Comparison of ENCODE assay signal across 16 mouse cellular contexts in the genomic region with DNA sequence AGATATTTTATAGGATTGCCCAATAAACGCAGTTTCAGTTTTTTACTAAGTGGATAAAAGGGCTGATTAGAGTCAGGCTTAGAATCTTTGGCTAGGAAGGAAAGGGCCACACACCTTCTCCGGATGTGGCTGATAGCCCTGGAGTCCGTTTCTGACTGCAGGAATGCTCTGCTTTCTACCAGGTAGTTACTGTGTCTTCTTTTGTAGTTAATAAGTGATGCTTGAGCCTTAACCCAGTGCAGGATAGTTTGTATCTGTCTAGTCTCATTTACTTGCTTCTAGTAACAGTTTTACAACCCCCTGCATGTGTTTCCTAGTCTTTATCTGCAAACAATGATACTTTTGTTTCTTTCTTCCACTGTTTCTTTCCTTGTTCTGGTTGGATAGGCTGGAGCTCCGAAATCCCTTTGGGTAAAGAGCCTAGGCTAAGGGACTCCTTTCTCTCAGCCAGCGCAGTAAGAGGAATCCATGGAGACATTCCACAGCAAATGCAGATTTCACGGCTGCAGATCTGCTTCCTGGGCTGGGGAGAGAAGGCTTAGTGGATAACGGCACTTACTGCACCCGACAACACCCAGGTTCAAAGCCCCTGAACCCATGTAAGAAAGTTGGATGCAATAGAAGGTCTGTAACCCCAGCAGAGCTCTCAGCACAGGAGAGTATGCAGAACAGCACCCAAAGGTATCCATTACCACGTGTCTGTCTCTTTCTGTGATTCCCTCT. TPM values are rescaled to one million over a fixed set of nuclear protein-coding genes. Genes with fewer than 3 reads are reported as not detected.
DNase-seq lines count a peak whose midpoint lies in the region; ATAC-seq and TF ChIP-seq lines count a peak whose summit lies in the region.
"Had no signal": no experiment of that assay in that cellular context is flagged by ENCODE, and none has a peak within 500 bp of the region (broad histone marks: within the 10 kb centered on the region; RNA-seq: fewer than 3 reads in every experiment).

No protein-coding gene starts in this region.

- H3K4me3 ChIP-seq in forebrain, embryonic 10.5 days: no peak overlapping the region
- H3K4me3 ChIP-seq in forebrain, postnatal 0 days (ENCODE audit: low read depth, low read length): no peak overlapping the region
- H3K4me3 ChIP-seq in hindbrain, embryonic 15.5 days: no peak overlapping the region
- no peak overlapping the region for H3K4me3 ChIP-seq in hindbrain, embryonic 11.5 days (ENCODE audit: low read depth, low read length)
- no peak overlapping the region for H3K4me3 ChIP-seq in midbrain, embryonic 11.5 days (ENCODE audit: low read depth, low read length)
- no peak overlapping the region for H3K4me3 ChIP-seq in midbrain, embryonic 16.5 days (ENCODE audit: low read depth, low read length)
- no peak overlapping the region for H3K4me3 ChIP-seq in embryonic facial prominence, embryonic 15.5 days (replicated peaks)
- H3K4me3 ChIP-seq: liver, embryonic 13.5 days had no signal

- H3K4me2 ChIP-seq in forebrain, postnatal 0 days (ENCODE audit: low read depth): no peak overlapping the region
- no peak overlapping the region for H3K4me2 ChIP-seq in hindbrain, embryonic 15.5 days
- H3K4me2 ChIP-seq in hindbrain, embryonic 11.5 days (replicated peaks; ENCODE audit: low read depth, low read length): no peak overlapping the region
- H3K4me2 ChIP-seq in midbrain, embryonic 11.5 days: no peak overlapping the region
- no peak overlapping the region for H3K4me2 ChIP-seq in midbrain, embryonic 16.5 days (ENCODE audit: low read length)
- no peak overlapping the region for H3K4me2 ChIP-seq in embryonic facial prominence, embryonic 15.5 days (replicated peaks)
- H3K4me2 ChIP-seq: liver, embryonic 13.5 days had no signal

- ATAC-seq in forebrain, postnatal 0 days: no peak
- no peak for ATAC-seq in hindbrain, embryonic 15.5 days (ENCODE audit: low FRiP score, low read depth)
- ATAC-seq in hindbrain, embryonic 11.5 days (ENCODE audit: low FRiP score): no peak
- ATAC-seq in midbrain, embryonic 11.5 days (ENCODE audit: low FRiP score): peak; percentile 13; the same call in 1 of the 2 replicates
- no peak for ATAC-seq in midbrain, embryonic 16.5 days
- no peak for ATAC-seq in embryonic facial prominence, embryonic 15.5 days (ENCODE audit: insufficient number of reproducible peaks, low FRiP score, low TSS enrichment, low read depth)
- ATAC-seq: forebrain, embryonic 14.5 days; intestine, embryonic 16.5 days had no signal

- WGBS in forebrain, embryonic 10.5 days: 29% methylated on average over 9 of the region's 9 CpGs
- 41% methylated on average over 9 of the region's 9 CpGs for WGBS in forebrain, postnatal 0 days
- WGBS in hindbrain, embryonic 15.5 days: 27% methylated on average over 9 of the region's 9 CpGs
- 29% methylated on average over 9 of the region's 9 CpGs for WGBS in hindbrain, embryonic 11.5 days
- 19% methylated on average over 9 of the region's 9 CpGs for WGBS in midbrain, embryonic 11.5 days
- WGBS in midbrain, embryonic 16.5 days: 15% methylated on average over 9 of the region's 9 CpGs
- WGBS in embryonic facial prominence, embryonic 15.5 days: 30% methylated on average over 9 of the region's 9 CpGs

- peaks cover 79% of the 10 kb centered on the region for H3K4me1 ChIP-seq in forebrain, embryonic 10.5 days
- H3K4me1 ChIP-seq in forebrain, postnatal 0 days (ENCODE audit: insufficient read depth): peaks cover 12% of the 10 kb centered on the region
- H3K4me1 ChIP-seq in hindbrain, embryonic 15.5 days (replicated peaks): peaks cover 53% of the 10 kb centered on the region
- peaks cover 11% of the 10 kb centered on the region for H3K4me1 ChIP-seq in hindbrain, embryonic 11.5 days (replicated peaks; ENCODE audit: control insufficient read depth, insufficient read depth, low read length)
- peaks cover 37% of the 10 kb centered on the region for H3K4me1 ChIP-seq in midbrain, embryonic 11.5 days (ENCODE audit: control insufficient read depth, insufficient read depth, low read length)
- peaks cover 17% of the 10 kb centered on the region for H3K4me1 ChIP-seq in midbrain, embryonic 16.5 days (ENCODE audit: control insufficient read depth, insufficient read depth, low read length)
- peaks cover 65% of the 10 kb centered on the region for H3K4me1 ChIP-seq in embryonic facial prominence, embryonic 15.5 days

- DNase-seq in forebrain, embryonic 10.5 days (ENCODE audit: extremely low spot score, low spot score): no peak
- DNase-seq in forebrain, postnatal 0 days: no peak
- DNase-seq in hindbrain, embryonic 11.5 days (ENCODE audit: low spot score): no peak
- peak; percentile 91 for DNase-seq in midbrain, embryonic 11.5 days (ENCODE audit: low spot score, missing footprints)
- no peak for DNase-seq in c-Kit-positive CD71-positive TER-119-positive erythroid progenitor cells, embryonic 14.5 days (ENCODE audit: low spot score)
- DNase-seq: cerebellum, adult 8-10 months; gastrocnemius, postnatal 10 days; layer of hippocampus, adult 9-11 months; liver, embryonic 13.5 days; lung, postnatal 10 days; thymus, adult 18-20 months had no signal

- H3K27me3 ChIP-seq in forebrain, embryonic 10.5 days (ENCODE audit: poor library complexity, severe bottlenecking): no peaks in the 10 kb centered on the region
- H3K27me3 ChIP-seq in forebrain, postnatal 0 days (ENCODE audit: insufficient read depth, low read length): no peaks in the 10 kb centered on the region
- H3K27me3 ChIP-seq in hindbrain, embryonic 15.5 days: no peaks in the 10 kb centered on the region
- no peaks in the 10 kb centered on the region for H3K27me3 ChIP-seq in hindbrain, embryonic 11.5 days (ENCODE audit: control insufficient read depth, insufficient read depth, low read length)
- H3K27me3 ChIP-seq in midbrain, embryonic 11.5 days (ENCODE audit: control insufficient read depth, insufficient read depth, low read length): no peaks in the 10 kb centered on the region
- no peaks in the 10 kb centered on the region for H3K27me3 ChIP-seq in midbrain, embryonic 16.5 days (ENCODE audit: control insufficient read depth, insufficient read depth, low read depth, low read length)
- H3K27me3 ChIP-seq in embryonic facial prominence, embryonic 15.5 days: no peaks in the 10 kb centered on the region
- H3K27me3 ChIP-seq: liver, embryonic 13.5 days had no signal

- no peaks in the 10 kb centered on the region for H3K9me3 ChIP-seq in forebrain, embryonic 10.5 days
- H3K9me3 ChIP-seq in forebrain, postnatal 0 days (ENCODE audit: low read length): no peaks in the 10 kb centered on the region
- H3K9me3 ChIP-seq in hindbrain, embryonic 15.5 days: no peaks in the 10 kb centered on the region
- H3K9me3 ChIP-seq in hindbrain, embryonic 11.5 days (ENCODE audit: control insufficient read depth, low read length): no peaks in the 10 kb centered on the region
- H3K9me3 ChIP-seq in midbrain, embryonic 11.5 days (ENCODE audit: control insufficient read depth, low read length): no peaks in the 10 kb centered on the region
- no peaks in the 10 kb centered on the region for H3K9me3 ChIP-seq in midbrain, embryonic 16.5 days (replicated peaks; ENCODE audit: control insufficient read depth, low read length, poor library complexity, severe bottlenecking)
- H3K9me3 ChIP-seq in embryonic facial prominence, embryonic 15.5 days (replicated peaks): no peaks in the 10 kb centered on the region
- H3K9me3 ChIP-seq: liver, embryonic 13.5 days had no signal

- peak overlapping the region; percentile 54 for H3K27ac ChIP-seq in forebrain, embryonic 10.5 days
- H3K27ac ChIP-seq in forebrain, postnatal 0 days (ENCODE audit: low read depth, low read length): no peak overlapping the region
- 0 out of 2 replicates have a peak overlapping the region, but pooled peaks have one; percentile 27 for H3K27ac ChIP-seq in hindbrain, embryonic 15.5 days (replicated peaks)
- no peak overlapping the region for H3K27ac ChIP-seq in hindbrain, embryonic 11.5 days (ENCODE audit: low read depth, low read length)
- peak overlapping the region; percentile 51 for H3K27ac ChIP-seq in midbrain, embryonic 11.5 days (ENCODE audit: low read depth, low read length)
- H3K27ac ChIP-seq in midbrain, embryonic 16.5 days (ENCODE audit: low read length): no peak overlapping the region
- peak overlapping the region; percentile 39; the same call in 1 of the 2 replicates for H3K27ac ChIP-seq in embryonic facial prominence, embryonic 15.5 days (replicated peaks)
- H3K27ac ChIP-seq: liver, embryonic 13.5 days had no signal

- TF ChIP-seq CTCF in forebrain, postnatal 0 days (IDR thresholded peaks at IDR 0.05; ENCODE audit: low read depth): no peak

- H3K36me3 ChIP-seq in forebrain, embryonic 10.5 days (replicated peaks): peaks cover 49% of the 10 kb centered on the region
- 0 out of 2 replicates have a peak, but pooled peaks cover 5% of the 10 kb centered on the region for H3K36me3 ChIP-seq in forebrain, postnatal 0 days (ENCODE audit: insufficient read depth)
- H3K36me3 ChIP-seq in hindbrain, embryonic 15.5 days: no peaks in the 10 kb centered on the region
- H3K36me3 ChIP-seq in hindbrain, embryonic 11.5 days (ENCODE audit: control insufficient read depth, insufficient read depth, low read length): no peaks in the 10 kb centered on the region
- H3K36me3 ChIP-seq in midbrain, embryonic 11.5 days (ENCODE audit: control insufficient read depth, insufficient read depth, low read length): no peaks in the 10 kb centered on the region
- H3K36me3 ChIP-seq in midbrain, embryonic 16.5 days (ENCODE audit: control insufficient read depth, insufficient read depth, low read length): no peaks in the 10 kb centered on the region
- peaks cover 5% of the 10 kb centered on the region for H3K36me3 ChIP-seq in embryonic facial prominence, embryonic 15.5 days

- H3K9ac ChIP-seq in forebrain, postnatal 0 days: no peak overlapping the region
- no peak overlapping the region for H3K9ac ChIP-seq in hindbrain, embryonic 15.5 days
- H3K9ac ChIP-seq in hindbrain, embryonic 11.5 days (ENCODE audit: low read depth, low read length): no peak overlapping the region
- no peak overlapping the region for H3K9ac ChIP-seq in midbrain, embryonic 11.5 days (ENCODE audit: low read length)
- H3K9ac ChIP-seq in midbrain, embryonic 16.5 days (ENCODE audit: low read depth, low read length): no peak overlapping the region
- H3K9ac ChIP-seq in embryonic facial prominence, embryonic 15.5 days: no peak overlapping the region
- H3K9ac ChIP-seq: liver, embryonic 13.5 days had no signal

RNA-seq across cellular contexts. Expression of gene Foxk1, which starts 12.6 kb away (rescaled TPM):
- polyA plus RNA-seq in forebrain, embryonic 10.5 days (2016; fragmentation: Nextera tagmentation; extraction: Ambion mirVana): 4.3 and 5.2 TPM in 2 replicates
- total RNA-seq in forebrain, postnatal 0 days (2014; rRNA removed): 13.8 and 19.0 TPM in 2 replicates
- 3.2 and 5.0 TPM in 2 replicates for polyA plus RNA-seq in forebrain, postnatal 0 days (2015; fragmentation: Nextera tagmentation; extraction: Ambion mirVana)
- polyA plus RNA-seq in hindbrain, embryonic 15.5 days (2015; fragmentation: Nextera tagmentation; extraction: Ambion mirVana): 6.1 and 6.6 TPM in 2 replicates
- polyA plus RNA-seq in hindbrain, embryonic 11.5 days (2014; fragmentation: Nextera tagmentation; extraction: Ambion mirVana): 4.0 and 4.1 TPM in 2 replicates
- 4.0 and 4.2 TPM in 2 replicates for polyA plus RNA-seq in midbrain, embryonic 11.5 days (2014; fragmentation: Nextera tagmentation; extraction: Ambion mirVana)
- 6.0 and 6.7 TPM in 2 replicates for polyA plus RNA-seq in midbrain, embryonic 16.5 days (2015; fragmentation: Nextera tagmentation; extraction: Ambion mirVana)
- 6.5 and 6.6 TPM in 2 replicates for polyA plus RNA-seq in embryonic facial prominence, embryonic 15.5 days (2015; fragmentation: Nextera tagmentation; extraction: Ambion mirVana)

RNA-seq across cellular contexts. Expression of gene Ap5z1, which starts 49.9 kb away (rescaled TPM):
- polyA plus RNA-seq in forebrain, embryonic 10.5 days (2016; fragmentation: Nextera tagmentation; extraction: Ambion mirVana): 10.6 and 12.5 TPM in 2 replicates
- 13.5 and 16.7 TPM in 2 replicates for total RNA-seq in forebrain, postnatal 0 days (2014; rRNA removed)
- polyA plus RNA-seq in forebrain, postnatal 0 days (2015; fragmentation: Nextera tagmentation; extraction: Ambion mirVana): 6.4 and 7.8 TPM in 2 replicates
- 13.5 and 14.3 TPM in 2 replicates for polyA plus RNA-seq in hindbrain, embryonic 15.5 days (2015; fragmentation: Nextera tagmentation; extraction: Ambion mirVana)
- 9.2 and 9.6 TPM in 2 replicates for polyA plus RNA-seq in hindbrain, embryonic 11.5 days (2014; fragmentation: Nextera tagmentation; extraction: Ambion mirVana)
- 8.8 and 10.5 TPM in 2 replicates for polyA plus RNA-seq in midbrain, embryonic 11.5 days (2014; fragmentation: Nextera tagmentation; extraction: Ambion mirVana)
- 12.2 and 14.1 TPM in 2 replicates for polyA plus RNA-seq in midbrain, embryonic 16.5 days (2015; fragmentation: Nextera tagmentation; extraction: Ambion mirVana)
- 9.9 and 11.8 TPM in 2 replicates for polyA plus RNA-seq in embryonic facial prominence, embryonic 15.5 days (2015; fragmentation: Nextera tagmentation; extraction: Ambion mirVana)

Comparison
In these comparisons a context has a peak if more than half of its experiments do, and no peak if none do; other contexts are left out.
1. H3K27ac ChIP-seq: peak in forebrain, embryonic 10.5 days (single experiment), hindbrain, embryonic 15.5 days (single experiment), midbrain, embryonic 11.5 days (single experiment) and embryonic facial prominence, embryonic 15.5 days (single experiment); none in forebrain, postnatal 0 days (single experiment), hindbrain, embryonic 11.5 days (single experiment) and midbrain, embryonic 16.5 days (single experiment).